Mouse (Mus musculus) retina, adult 2 months (tissue): ENCODE measurements at regions not wholly inside any gene's neighbourhood (a gene's known extent, or its start where the extent isn't known, plus 50 kb on each side); places are given as distances from the start of the nearest gene placed in this dataset.

Experiments used
- DNase-seq: peaks from one replicate; pipeline ENCODE4 v3.0.0-alpha.2; 2012; ENCODE audit warnings: low read depth, low spot score

DNA sequence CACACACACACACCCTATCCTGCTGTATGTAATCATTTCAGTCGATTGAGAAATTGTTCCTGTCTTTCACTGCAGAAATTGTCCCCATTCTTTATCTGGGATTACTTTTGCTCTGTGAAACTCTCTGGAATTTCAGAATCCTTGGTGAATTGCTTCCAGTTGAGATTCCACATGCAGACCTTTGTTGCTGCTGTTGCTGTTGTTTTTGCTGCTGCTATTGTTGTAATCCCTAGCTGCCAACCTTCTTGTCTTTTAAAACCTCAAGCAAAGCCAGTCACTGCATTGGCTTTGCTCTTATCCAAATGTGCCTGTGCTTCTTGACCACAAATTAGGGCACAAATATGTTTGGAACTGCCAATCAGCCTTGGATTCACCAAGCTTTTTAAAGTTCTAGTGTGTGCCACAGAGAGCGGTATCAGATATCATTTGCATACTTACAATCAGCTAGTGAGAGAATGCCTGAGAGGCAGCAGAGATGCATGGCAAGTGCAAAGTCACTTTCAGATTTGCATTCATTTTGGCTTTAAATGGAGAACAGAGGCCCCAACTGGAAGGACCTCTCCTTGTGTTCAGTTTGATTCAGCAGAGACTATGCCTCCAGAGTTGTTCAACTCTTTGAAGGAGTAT, 1187.0 kb upstream of the Map3k7 start:
- DNase-seq, result no peak

GRCm38 (mm10) chr4:30781649-30782048, 1182.2 kb upstream of the Map3k7 start:
- DNase-seq, result no peak

GRCm38 (mm10) chr4:30789976-30790657, 1173.8 kb upstream of the Map3k7 start:
- DNase-seq, result no peak

GRCm38 (mm10) chr4:30809798-30810197, 1154.1 kb upstream of the Map3k7 start:
- DNase-seq, result no peak

GRCm38 (mm10) chr4:30855361-30856056, 1108.4 kb upstream of the Map3k7 start:
- no peak for DNase-seq

DNA sequence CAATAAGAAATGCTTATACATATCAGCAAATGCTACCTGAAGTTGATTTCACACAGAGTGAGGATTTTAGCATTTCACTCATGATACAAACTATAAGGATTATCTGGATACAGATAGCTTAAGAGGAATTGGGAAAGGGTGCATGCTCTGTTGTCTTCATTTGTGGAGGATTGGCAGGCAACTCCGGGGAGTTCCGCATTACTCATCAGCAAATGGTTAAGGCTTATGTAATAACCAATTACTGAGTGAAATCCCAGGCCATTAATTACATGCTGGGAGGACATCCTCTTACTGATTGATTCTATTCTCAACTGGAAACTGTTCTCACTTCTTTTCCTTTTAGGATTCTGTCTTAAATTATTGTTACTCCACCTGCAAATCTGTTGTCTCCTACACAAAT, 1058.9 kb upstream of the Map3k7 start:
- DNase-seq, result no peak

- no peak for DNase-seq
These were observed 1041.0 kb upstream of the Map3k7 start for GRCm38 (mm10) chr4:30922944-30923343.

DNA sequence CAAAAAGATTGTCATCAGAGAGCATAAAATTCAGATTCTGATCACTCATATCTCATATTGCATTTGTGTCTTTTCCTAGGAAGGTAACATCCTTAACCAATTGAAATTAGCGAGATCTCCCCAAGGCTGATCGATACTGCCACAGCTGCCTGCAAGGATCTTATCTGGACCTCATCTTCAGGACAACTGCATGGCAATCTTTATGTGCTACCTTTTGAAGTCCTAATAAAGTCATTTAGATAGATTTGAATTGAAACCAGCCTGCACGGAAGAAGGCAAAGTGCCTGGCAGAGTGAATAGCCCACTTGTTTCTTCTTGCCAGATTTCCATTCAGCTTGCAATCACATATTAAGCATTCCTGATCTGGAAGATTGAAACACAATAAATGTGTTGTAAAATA, 1031.5 kb upstream of the Map3k7 start:
- no peak for DNase-seq

GRCm38 (mm10) chr4:30933030-30933987, 1030.6 kb upstream of the Map3k7 start:
- no peak for DNase-seq

DNA sequence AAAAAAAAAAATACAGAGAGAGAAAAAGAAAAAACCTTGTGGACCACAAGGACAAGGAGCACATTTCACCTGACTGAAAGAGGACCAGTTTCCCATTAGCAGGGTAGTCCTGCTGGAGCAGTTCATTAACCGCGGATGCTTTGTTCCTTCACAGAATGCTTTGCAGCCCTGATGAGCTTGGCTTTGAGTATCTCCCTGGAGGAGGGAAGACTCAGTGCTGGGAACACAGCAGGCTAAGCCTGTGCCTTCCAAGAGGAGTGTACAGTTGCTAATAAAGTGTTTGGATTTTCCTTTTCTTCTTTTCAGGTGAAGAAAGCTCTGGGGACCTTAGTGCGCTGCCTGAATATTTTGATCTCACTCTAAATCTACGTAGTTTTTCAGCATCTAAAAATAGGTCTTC, 980.3 kb upstream of the Map3k7 start:
- DNase-seq, result no peak

DNA sequence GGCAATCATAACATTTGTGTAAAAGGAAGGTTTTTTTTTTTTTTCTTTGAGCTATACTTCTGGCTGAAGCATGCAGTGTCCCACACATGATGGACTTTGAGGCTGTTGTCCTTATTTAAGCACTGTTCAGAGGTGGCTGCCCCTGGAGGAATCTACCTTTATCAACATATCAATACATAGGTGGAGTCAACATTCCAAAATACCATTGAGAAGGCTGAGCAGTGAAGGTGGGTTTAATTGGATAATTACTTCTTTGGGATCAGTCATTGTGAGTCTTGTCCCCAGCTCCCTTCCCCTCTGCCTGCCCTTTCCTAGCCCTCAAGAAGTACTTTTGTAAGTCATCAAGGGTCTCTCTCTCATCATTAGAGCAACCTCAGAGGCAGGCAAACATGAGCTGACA, 951.9 kb upstream of the Map3k7 start:
- no peak for DNase-seq

DNA sequence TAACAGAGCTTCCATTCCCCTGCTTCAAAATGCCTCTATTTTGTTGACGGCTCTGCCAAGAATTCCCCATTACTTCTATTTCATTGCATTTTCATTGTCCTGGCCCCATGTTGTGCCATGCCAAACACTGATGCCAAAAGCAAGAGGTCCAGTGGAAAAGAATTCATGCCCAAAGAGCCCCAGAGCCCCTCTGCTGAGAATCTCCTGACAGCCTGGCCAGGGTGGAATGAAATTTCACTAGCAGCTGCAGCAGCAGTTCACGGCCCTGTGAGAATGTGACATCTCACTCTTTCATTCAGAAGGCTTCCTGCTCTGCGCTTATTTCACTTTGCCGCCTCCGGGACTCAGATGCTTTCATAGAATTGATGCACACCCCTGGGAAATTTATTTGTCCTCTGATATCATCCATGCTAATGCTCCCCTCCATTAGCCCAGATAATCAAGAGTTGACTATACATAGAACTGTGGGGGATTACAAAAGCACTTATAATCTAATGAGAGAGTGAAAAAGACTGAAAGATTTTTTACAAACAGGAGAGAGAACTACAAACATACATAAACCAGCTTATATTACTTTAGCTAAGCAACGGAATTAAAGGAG, 911.7 kb upstream of the Map3k7 start:
- peak; percentile 9 for DNase-seq

DNA sequence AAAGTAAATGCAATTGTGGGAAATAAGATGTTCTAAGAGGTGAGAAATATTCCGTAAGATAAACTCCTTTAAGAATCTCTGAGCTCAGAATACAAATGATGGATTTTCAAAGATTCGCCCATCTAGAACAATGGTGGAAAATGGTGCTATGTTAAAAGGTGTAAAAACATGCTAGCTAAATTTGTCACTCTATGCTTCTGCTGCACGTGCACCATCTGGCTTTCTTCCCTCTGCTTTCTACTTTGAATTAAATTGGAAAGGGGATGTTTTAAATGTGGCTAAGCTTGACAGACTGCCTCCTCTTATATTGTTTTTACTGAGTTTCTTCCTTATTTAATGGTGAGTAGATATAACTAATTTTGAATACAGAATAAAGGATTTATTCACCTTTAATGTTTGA, 887.7 kb upstream of the Map3k7 start:
- DNase-seq, result no peak

GRCm38 (mm10) chr4:31121586-31121985, 842.3 kb upstream of the Map3k7 start:
- no peak for DNase-seq

DNA sequence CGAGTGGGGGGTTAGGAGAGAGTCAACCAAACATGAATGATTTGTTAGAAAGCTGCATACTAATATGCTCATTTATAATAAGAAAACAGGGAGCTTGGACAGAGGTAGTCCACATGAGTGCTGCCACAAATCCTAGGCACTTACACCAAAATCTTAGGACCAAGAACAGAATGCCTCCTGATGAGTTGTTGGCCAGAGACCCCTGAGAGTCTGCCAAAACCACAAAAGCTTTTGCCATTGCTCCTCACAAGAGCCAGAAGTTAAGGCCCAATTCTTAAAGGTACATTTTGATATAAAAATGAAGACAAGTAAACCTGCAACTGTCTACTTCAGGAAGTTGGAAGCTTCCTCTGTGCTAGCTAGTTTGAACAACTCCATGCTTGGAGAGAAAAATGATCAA, 820.7 kb upstream of the Map3k7 start:
- DNase-seq, result no peak

- DNase-seq, result no peak
These were observed 796.5 kb upstream of the Map3k7 start for GRCm38 (mm10) chr4:31167431-31167830.

DNA sequence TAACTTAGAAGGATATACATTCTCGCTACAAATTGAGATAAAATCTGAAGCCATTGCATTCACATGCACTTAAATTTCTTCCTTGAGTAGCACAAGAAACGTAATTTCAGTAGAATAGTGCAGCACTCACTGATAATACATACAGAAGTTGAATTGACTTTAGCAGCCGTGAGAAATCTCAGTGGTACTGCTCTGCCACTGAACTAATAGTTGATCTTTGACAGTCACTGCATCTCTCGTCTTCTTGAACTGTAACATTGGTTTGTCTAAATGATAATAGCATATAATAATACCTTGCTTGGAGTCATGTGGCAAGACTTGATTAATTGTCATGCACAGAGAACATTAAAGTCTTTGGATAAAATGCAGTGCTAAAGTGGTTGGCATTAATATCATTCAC, 795.5 kb upstream of the Map3k7 start:
- DNase-seq, result no peak

DNA sequence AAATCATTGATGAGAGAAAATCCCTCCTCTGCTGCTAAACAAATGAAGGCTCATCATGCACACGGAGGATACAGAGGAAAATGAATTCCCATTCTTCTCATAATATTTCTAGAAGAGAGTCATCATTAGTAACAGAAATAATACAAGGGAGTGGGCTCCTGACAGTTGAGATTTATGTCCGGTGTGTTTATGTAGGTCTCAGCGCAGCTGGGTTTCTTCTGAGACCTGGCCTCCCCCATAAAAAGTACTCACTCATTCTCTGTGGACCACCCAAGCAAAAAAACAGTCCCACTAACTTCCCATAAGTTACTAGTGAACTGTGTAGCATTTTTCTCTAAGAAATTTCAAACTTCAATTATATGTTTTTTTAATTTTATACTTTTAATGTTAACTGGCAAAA, 792.7 kb upstream of the Map3k7 start:
- DNase-seq, result no peak

DNA sequence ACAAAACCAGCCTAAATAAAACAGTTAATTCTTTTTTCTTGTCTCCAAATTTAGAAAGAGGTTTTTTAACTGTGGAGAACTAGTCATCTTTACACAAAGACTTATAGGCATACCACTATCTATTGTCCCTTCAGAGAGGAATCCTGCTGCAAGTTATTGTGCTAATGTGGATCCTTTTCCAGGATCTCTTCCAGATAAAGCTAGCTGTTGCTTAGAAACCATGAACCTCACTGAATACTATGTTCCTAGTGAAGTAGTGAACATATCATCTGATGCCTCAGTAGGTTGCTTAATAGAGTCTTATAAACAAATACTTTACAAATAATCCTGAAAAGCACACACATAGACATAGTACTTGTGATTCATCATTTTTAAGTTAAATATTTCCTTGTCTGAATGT, 766.0 kb upstream of the Map3k7 start:
- no peak for DNase-seq

DNA sequence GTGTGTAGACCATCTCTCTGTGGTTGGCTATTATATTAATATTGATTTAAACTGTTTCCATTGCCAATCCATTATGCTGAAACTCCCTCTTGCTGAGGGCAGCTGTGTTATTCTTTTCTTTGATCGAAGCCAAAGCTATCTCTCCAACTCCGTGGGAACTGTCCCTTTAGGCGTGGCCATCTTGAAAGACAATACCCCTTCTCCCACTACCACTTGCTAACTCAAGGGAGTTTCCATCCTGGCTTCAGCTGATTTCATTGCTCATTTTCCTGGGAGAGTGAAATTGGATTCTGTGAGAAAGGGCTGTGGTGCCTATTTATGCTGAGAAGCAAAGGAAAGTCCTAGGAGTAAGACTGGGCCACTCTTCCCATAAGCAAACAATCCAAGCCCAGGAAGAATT, 760.6 kb upstream of the Map3k7 start:
- no peak for DNase-seq

- no peak for DNase-seq
These were observed 758.4 kb upstream of the Map3k7 start for GRCm38 (mm10) chr4:31205332-31205970.
